Mouse (Mus musculus): ENCODE measurements around the gene Cpsf4l. TPM values are rescaled to one million over a fixed set of nuclear protein-coding genes. Genes with fewer than 3 reads are reported as not detected.

The Cpsf4l gene
- polyA plus RNA-seq, 1 experiment, result 0.06 TPM

DNA sequence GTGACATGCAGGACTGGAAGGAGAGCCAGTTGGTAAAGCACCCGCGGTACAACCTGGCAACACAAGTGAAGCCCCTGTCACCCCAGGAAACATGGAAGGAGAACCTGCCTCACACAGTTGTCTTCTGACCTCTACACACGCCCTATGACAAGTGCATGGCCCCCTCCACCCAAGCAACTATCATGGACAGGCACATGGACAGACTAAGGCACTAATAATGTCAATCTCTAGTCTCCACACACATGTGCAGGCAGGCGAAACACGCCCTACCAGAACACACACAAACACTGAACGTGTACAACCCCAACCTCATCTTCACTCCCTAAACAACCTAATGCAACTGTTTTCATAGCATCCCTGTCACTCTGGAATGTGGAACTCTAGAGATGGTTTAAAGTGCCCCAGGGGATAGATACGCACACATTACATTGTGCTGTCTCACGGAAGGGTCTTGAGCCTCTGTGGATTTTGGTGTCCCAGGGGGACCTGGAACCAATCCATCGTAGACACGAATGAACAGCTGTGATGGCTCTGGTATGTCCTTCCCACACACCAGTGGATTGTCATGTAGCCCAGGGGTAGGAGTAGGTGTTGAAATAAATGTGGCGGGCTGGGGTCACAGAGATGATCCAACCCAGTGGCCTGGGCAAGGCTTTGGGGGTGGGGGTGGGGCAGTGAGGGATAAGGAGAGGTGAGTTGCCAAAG is 27.2 kb upstream of the Cpsf4l start:
- no peaks in the 10 kb centered on the region for H3K4me1 ChIP-seq (ENCODE audit: control insufficient read depth, insufficient read depth, low read length)
- H3K27ac ChIP-seq (ENCODE audit: insufficient read depth, low read length), result no peak overlapping the region
- TF ChIP-seq CTCF (IDR thresholded peaks at IDR 0.05; ENCODE audit: extremely low read depth, insufficient read depth, low read length) (no peak), POLR2A (IDR thresholded peaks at IDR 0.05; ENCODE audit: extremely low read depth, insufficient read depth, low read length) (no peak)
- no peak overlapping the region for H3K4me3 ChIP-seq (ENCODE audit: insufficient read depth, low read length)

DNA sequence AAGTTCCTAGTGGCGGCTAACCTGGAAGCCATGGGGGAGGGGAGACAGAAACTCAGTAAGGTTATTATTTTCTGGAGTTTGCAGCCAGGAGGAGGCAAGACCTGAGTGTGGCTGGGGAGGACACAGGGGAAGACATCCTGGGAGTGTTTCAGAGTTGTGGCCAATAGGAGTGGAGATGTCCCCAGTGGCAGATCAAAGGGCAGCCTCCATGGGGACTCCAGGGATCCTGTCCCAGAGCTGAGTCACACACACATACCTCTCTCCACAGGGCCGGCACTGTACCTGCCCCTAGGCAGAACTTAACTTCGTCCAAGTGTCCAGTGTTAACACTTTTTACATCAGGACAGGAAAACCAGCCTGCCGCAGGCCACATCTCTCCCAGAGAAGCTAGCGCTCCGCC is 25.3 kb upstream of the Cpsf4l start:
- no peaks in the 10 kb centered on the region for H3K4me1 ChIP-seq (ENCODE audit: control insufficient read depth, insufficient read depth, low read length)
- H3K27ac ChIP-seq (ENCODE audit: insufficient read depth, low read length), result no peak overlapping the region
- no peak overlapping the region for H3K4me3 ChIP-seq (ENCODE audit: insufficient read depth, low read length)
- TF ChIP-seq CTCF (IDR thresholded peaks at IDR 0.05; ENCODE audit: extremely low read depth, insufficient read depth, low read length) (no peak), POLR2A (IDR thresholded peaks at IDR 0.05; ENCODE audit: extremely low read depth, insufficient read depth, low read length) (no peak)

DNA sequence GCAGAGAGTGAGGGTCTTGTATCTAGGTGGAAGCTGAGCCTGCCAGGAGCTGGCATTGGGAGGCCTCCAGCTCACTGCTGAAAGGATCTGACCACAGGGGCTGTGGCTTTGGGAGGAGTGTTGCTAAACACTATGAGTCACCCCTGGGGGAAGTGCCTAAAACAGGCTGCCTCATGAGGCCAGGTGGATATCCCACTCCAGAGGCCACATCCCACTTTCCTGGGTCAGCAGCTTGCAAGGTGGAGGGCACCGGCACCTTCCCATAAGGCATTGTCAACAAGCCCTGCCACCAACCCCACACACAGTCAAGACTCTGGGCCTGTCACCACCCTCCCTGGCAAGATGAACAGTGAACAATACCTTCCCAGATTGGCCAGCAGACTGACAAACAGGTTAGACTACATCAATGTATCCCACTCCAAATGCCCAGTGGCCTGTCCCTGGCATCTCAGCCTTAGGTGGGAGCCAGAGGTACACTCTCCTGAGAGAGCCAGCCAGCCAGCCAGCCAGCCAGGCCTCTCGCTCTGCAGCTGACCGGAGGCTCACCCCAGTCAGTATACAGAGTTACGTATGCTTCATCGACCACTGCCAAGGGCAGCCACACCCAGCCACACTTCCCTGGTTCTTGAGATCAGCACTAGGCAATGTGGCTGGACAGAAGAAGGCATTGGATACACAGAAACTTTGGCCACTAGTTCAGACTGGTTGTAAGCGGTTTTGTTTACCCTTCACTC is 24.0 kb upstream of the Cpsf4l start:
- no peak overlapping the region for H3K27ac ChIP-seq (ENCODE audit: insufficient read depth, low read length)
- TF ChIP-seq POLR2A (IDR thresholded peaks at IDR 0.05; ENCODE audit: extremely low read depth, insufficient read depth, low read length), result no peak
- TF ChIP-seq CTCF (IDR thresholded peaks at IDR 0.05; ENCODE audit: extremely low read depth, insufficient read depth, low read length), result no peak
- H3K4me3 ChIP-seq (ENCODE audit: insufficient read depth, low read length), result no peak overlapping the region
- no peaks in the 10 kb centered on the region for H3K4me1 ChIP-seq (ENCODE audit: control insufficient read depth, insufficient read depth, low read length)

DNA sequence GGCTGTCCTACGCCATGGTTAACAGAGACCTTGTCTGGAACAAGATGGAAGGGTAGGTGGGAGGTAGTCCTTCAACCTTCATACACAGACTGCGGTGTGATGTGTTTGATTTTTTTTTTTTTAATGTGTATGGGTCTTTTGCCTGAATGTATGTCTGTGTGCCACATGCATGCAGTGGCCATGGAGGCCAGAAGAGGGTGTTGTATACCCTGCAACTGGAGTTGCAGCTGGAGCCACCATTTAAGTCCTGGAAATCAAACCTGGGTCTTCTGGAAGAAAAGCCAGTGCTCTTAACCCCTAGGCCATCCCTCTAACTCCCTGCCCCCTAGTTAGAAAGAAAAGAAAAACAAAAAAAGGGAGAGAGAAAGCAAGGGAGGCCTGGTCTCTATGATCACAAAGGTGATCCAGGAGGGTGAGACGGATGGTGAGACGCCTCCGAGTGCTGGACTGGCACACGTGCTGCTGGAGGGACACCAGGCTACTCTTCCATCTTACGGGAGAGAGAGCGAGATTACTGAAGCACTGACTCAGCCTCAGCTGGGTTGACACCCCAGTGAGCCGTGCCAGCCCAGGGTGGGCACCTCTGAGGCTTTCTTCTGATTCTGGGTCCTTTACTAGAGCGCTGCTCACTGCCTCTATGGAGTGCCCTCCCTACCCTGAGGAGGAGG is 22.3 kb upstream of the Cpsf4l start:
- TF ChIP-seq CTCF (IDR thresholded peaks at IDR 0.05; ENCODE audit: extremely low read depth, insufficient read depth, low read length) (no peak), POLR2A (IDR thresholded peaks at IDR 0.05; ENCODE audit: extremely low read depth, insufficient read depth, low read length) (no peak)
- no peak overlapping the region for H3K27ac ChIP-seq (ENCODE audit: insufficient read depth, low read length)
- no peaks in the 10 kb centered on the region for H3K4me1 ChIP-seq (ENCODE audit: control insufficient read depth, insufficient read depth, low read length)

DNA sequence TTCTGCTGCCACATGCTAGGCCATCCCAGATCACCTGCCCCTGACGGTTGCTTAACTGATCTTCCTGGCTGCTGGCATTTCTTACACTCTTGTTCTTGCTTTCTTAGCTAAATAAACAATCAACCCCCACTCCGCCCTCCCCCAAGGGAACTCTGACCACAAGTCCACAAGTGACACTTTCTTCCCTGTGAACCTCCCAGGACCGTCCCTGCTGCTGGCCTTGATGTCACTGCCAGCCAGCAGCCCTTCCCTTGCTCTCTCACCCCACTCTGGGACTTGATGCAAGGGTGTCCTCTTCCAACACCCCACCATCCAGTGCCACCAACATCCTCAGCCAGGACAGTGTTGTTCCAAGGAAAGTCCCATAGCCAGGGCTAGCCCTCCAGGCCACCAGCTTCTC is 21.1 kb upstream of the Cpsf4l start:
- 0 out of 2 replicates have a peak, but pooled peaks cover 2% of the 10 kb centered on the region for H3K4me1 ChIP-seq (ENCODE audit: control insufficient read depth, insufficient read depth, low read length)
- no peak overlapping the region for H3K4me3 ChIP-seq (ENCODE audit: insufficient read depth, low read length)
- TF ChIP-seq CTCF (IDR thresholded peaks at IDR 0.05; ENCODE audit: extremely low read depth, insufficient read depth, low read length) (no peak), POLR2A (IDR thresholded peaks at IDR 0.05; ENCODE audit: extremely low read depth, insufficient read depth, low read length) (no peak)
- no peak overlapping the region for H3K27ac ChIP-seq (ENCODE audit: insufficient read depth, low read length)

More for the DNA sequence above, 22.3 kb upstream of the Cpsf4l start:
- H3K4me3 ChIP-seq (ENCODE audit: insufficient read depth, low read length), result no peak overlapping the region

DNA sequence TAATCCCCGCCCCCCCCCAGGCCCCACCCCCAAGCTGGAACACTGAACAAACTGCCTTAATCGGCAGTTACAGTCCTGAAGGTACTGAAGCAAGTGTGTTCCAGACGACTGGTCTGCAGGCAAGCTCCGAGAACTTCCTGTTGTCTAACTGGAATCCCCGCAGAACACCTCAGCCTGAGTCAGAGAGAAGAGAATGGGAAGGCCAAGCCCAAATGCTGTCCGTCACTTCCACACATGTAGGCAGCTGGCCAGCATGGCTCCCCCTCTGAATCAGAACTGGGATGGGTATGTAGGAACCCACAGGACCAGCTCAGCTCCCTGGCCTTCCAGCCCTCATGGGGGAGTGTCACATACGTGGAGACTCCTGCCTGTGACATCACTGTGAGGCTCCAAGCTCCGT is 20.1 kb upstream of the Cpsf4l start:
- Histone ChIP-seq H3K4me3 (ENCODE audit: insufficient read depth, low read length) (no peak overlapping the region), H3K4me1 (ENCODE audit: control insufficient read depth, insufficient read depth, low read length) (0 out of 2 replicates have a peak, but pooled peaks cover 2% of the 10 kb centered on the region), H3K27ac (ENCODE audit: insufficient read depth, low read length) (no peak overlapping the region)
- TF ChIP-seq CTCF (IDR thresholded peaks at IDR 0.05; ENCODE audit: extremely low read depth, insufficient read depth, low read length), result no peak
- no peak for TF ChIP-seq POLR2A (IDR thresholded peaks at IDR 0.05; ENCODE audit: extremely low read depth, insufficient read depth, low read length)

DNA sequence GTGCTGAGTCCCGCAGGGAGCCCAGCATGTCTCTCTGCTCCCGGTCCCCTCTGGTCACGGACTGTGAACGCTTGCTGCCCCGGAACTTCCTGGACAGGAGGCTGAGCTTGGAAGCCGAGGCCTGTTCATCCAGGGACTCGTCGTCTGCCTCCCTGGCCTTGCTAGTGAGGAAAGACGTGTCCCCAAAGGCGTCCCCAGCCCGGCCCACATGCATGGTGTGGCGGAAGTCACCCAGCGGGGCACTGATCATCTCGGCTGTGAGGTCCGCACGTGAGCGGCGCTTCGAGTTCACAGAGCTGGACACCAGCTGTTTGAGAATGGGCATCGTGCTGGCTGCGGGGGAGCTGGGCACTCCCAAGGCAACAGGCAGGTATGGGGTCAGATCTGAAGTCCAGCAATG is 19.4 kb upstream of the Cpsf4l start:
- Histone ChIP-seq H3K4me1 (ENCODE audit: control insufficient read depth, insufficient read depth, low read length) (0 out of 2 replicates have a peak, but pooled peaks cover 2% of the 10 kb centered on the region), H3K4me3 (ENCODE audit: insufficient read depth, low read length) (no peak overlapping the region), H3K27ac (ENCODE audit: insufficient read depth, low read length) (no peak overlapping the region)
- TF ChIP-seq CTCF (IDR thresholded peaks at IDR 0.05; ENCODE audit: extremely low read depth, insufficient read depth, low read length), result no peak
- TF ChIP-seq POLR2A (IDR thresholded peaks at IDR 0.05; ENCODE audit: extremely low read depth, insufficient read depth, low read length), result no peak

DNA sequence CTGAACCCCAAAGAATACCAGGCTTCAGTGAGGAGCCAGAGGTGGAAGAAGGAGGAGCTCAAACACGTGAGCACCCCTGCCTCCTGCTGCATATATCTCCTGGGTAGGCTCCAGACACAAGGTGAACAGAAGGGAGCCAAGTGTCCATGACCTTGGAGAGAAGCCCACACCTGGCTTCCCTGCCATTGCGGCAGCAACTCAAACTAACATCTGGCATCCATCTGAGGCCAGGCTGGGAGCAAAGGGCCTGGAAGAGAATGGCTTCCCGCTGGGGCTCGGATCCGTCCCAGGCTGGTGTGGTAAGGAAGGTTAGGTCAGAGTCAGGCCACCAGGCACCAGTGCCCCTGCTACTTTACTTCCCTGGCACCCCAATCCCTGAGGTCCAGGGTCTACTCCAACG is 18.2 kb upstream of the Cpsf4l start:
- TF ChIP-seq POLR2A (IDR thresholded peaks at IDR 0.05; ENCODE audit: extremely low read depth, insufficient read depth, low read length) (no peak), CTCF (IDR thresholded peaks at IDR 0.05; ENCODE audit: extremely low read depth, insufficient read depth, low read length) (no peak)

DNA sequence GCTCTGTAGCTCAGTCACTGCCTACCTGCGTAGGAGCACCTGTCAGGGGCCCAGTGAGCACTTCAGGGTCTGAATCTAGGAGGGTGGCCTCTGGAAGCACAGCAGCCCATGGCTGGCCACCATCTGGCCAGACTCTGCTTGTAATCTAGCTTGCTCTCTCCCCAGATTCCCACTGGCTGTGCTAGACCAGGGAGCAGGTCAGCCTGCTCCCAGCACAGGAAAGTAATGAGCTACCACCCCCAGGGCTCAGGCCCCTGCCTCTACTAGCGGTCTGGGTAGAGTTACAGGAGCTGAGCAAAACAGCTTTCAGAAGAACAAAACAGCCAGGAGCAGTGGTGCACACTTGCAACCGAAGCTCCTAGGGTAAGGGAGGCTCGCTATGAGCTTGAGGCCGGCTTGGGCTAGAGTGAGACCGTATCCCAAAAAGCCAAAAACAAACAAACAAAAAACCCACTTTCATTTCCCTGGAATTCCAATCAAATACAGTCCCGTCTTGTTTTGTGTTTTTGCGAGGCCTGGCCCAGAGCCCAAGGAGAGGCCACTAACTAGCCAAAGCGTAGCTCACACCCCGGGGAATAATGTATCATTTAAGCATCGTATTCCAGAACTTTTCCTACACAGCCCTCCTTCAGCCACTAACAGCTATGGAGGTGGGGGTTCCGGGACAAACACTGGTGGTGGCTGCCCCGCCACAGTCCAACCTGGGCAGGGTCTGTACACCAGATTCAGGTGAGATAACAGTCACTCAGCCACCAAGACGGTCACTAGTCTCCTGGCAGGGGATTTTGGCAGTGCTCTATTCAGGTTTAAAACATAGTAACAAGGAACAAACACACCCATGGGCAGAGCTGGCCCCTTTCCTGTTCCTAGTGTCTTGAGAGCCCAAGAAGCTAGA is 17.4 kb upstream of the Cpsf4l start:
- no peak overlapping the region for H3K4me3 ChIP-seq (ENCODE audit: insufficient read depth, low read length)
- H3K4me1 ChIP-seq (ENCODE audit: control insufficient read depth, insufficient read depth, low read length), result 0 out of 2 replicates have a peak, but pooled peaks cover 2% of the 10 kb centered on the region
- no peak for TF ChIP-seq POLR2A (IDR thresholded peaks at IDR 0.05; ENCODE audit: extremely low read depth, insufficient read depth, low read length)
- TF ChIP-seq CTCF (IDR thresholded peaks at IDR 0.05; ENCODE audit: extremely low read depth, insufficient read depth, low read length), result no peak
- 0 out of 2 replicates have a peak overlapping the region, but pooled peaks have one; percentile 10 for H3K27ac ChIP-seq (ENCODE audit: insufficient read depth, low read length)

More for the DNA sequence above, 18.2 kb upstream of the Cpsf4l start:
- no peak overlapping the region for H3K4me3 ChIP-seq (ENCODE audit: insufficient read depth, low read length)
- no peak overlapping the region for H3K27ac ChIP-seq (ENCODE audit: insufficient read depth, low read length)
- H3K4me1 ChIP-seq (ENCODE audit: control insufficient read depth, insufficient read depth, low read length), result 0 out of 2 replicates have a peak, but pooled peaks cover 2% of the 10 kb centered on the region

Measured in cortical plate, adult 2 months (tissue).